Mouse (Mus musculus): Measurements from ENCODE around the gene Cpxm1. TPM values are rescaled to one million over a fixed set of nuclear protein-coding genes. Genes with fewer than 3 reads are reported as not detected.

Gene Cpxm1
- polyA plus RNA-seq (2014; fragmentation: Nextera tagmentation; extraction: Ambion mirVana), result 24.3 and 26.3 TPM in 2 replicates

- H3K36me3 ChIP-seq (ENCODE audit: control insufficient read depth, insufficient read depth, low read length), result peaks cover 4% of the 10 kb centered on the region; the same call in 1 of the 2 replicates
- H3K4me3 ChIP-seq (ENCODE audit: low read depth, low read length), result peak within 1 kb of the TSS; percentile 54
- DNase-seq (ENCODE audit: low spot score), result peak; percentile 75
- peaks cover 28% of the 10 kb centered on the region for H3K27me3 ChIP-seq (replicated peaks; ENCODE audit: control insufficient read depth, insufficient read depth, low read length)
- 2% methylated on average over 45 of the region's 53 CpGs for WGBS
- peak within 1 kb of the TSS; percentile 18 for H3K9ac ChIP-seq (ENCODE audit: low read depth, low read length)
- H3K9me3 ChIP-seq (ENCODE audit: control insufficient read depth, low read length), result no peaks in the 10 kb centered on the region
- no peaks in the 10 kb centered on the region; the same call in 1 of the 2 replicates for H3K4me1 ChIP-seq (replicated peaks; ENCODE audit: control insufficient read depth, insufficient read depth, low read length)
- ATAC-seq (replicated peaks; ENCODE audit: low FRiP score), result peak; percentile 77
- H3K27ac ChIP-seq (ENCODE audit: low read depth, low read length), result no peak within 1 kb of the TSS
- H3K4me2 ChIP-seq, result peak within 1 kb of the TSS; percentile 74
Measured at GRCm38 (mm10) chr2:130397186-130397985, at the start of gene Cpxm1. TSS of gene Cpxm1 (minus strand) at chr2:130397574.

DNA sequence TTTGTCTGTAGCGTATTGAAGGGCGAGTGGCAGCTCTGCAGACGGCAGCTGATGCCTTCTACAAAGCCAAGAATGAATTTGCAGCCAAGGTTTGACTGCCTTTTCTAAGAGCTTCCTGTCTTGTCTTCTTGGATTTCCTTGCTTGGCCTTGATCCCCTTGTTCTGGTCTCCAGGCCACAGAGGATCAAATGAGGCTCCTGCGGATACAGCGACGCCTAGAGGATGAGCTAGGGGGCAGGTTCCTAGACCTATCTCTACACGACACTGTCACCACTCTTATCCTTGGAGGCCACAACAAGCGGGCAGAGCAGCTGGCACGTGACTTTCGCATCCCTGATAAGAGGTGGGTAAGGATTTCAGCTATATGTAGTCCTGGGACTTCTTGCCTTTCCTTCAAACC lies 44.8 kb upstream of the Cpxm1 start:
- no peaks in the 10 kb centered on the region for H3K9me3 ChIP-seq (ENCODE audit: control insufficient read depth, low read length)
- H3K4me1 ChIP-seq (replicated peaks; ENCODE audit: control insufficient read depth, insufficient read depth, low read length), result peaks cover 6% of the 10 kb centered on the region; the same call in 1 of the 2 replicates
- H3K9ac ChIP-seq (ENCODE audit: low read depth, low read length), result no peak overlapping the region
- H3K4me2 ChIP-seq, result no peak overlapping the region
- H3K36me3 ChIP-seq (ENCODE audit: control insufficient read depth, insufficient read depth, low read length), result peaks cover 33% of the 10 kb centered on the region
- H3K27ac ChIP-seq (ENCODE audit: low read depth, low read length), result no peak overlapping the region
- DNase-seq (ENCODE audit: low spot score) (no peak), ATAC-seq (replicated peaks; ENCODE audit: low FRiP score) (peak; percentile 64)
- no peak overlapping the region for H3K4me3 ChIP-seq (ENCODE audit: low read depth, low read length)
- 82% methylated on average over 10 of the region's 10 CpGs for WGBS
- H3K27me3 ChIP-seq (replicated peaks; ENCODE audit: control insufficient read depth, insufficient read depth, low read length), result no peaks in the 10 kb centered on the region

DNA sequence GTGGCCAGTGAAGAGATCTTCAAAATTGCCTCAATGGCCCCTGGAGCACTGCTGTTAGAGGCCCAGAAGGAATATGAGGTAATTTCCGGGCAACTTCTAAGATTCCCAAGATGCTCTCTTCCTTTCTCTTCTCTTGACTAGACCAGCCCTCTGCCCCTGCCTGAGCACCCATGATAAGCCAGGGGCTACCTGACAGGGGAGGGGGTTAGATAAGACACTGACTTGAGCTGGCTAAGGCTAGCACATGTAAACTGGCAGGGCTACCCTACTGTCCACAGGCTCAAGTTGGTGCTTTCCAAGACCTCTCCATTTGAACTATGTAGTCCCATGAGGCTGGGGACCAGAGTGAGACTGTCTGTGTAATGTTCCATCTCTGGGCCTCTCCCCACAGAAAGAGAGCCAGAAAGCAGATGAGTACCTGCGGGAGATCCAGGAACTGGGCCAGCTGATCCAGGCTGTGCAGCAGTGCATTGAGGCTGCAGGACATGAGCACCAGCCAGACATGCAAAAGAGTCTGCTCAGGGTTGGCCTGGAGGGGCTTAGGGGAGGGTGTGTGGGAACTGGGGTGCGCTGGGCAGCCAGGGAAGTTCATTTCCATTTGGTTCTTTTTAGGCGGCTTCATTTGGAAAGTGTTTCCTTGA lies 42.6 kb upstream of the Cpxm1 start:
- H3K9me3 ChIP-seq (ENCODE audit: control insufficient read depth, low read length), result no peaks in the 10 kb centered on the region
- H3K4me3 ChIP-seq (ENCODE audit: low read depth, low read length), result no peak overlapping the region
- H3K27me3 ChIP-seq (replicated peaks; ENCODE audit: control insufficient read depth, insufficient read depth, low read length), result no peaks in the 10 kb centered on the region
- peaks cover 6% of the 10 kb centered on the region; the same call in 1 of the 2 replicates for H3K4me1 ChIP-seq (replicated peaks; ENCODE audit: control insufficient read depth, insufficient read depth, low read length)
- 86% methylated on average over 4 of the region's 4 CpGs for WGBS
- H3K36me3 ChIP-seq (ENCODE audit: control insufficient read depth, insufficient read depth, low read length), result peaks cover 33% of the 10 kb centered on the region
- no peak overlapping the region for H3K4me2 ChIP-seq
- DNase-seq (ENCODE audit: low spot score) (no peak), ATAC-seq (replicated peaks; ENCODE audit: low FRiP score) (peak; percentile 69)
- no peak overlapping the region for H3K27ac ChIP-seq (ENCODE audit: low read depth, low read length)
- H3K9ac ChIP-seq (ENCODE audit: low read depth, low read length), result no peak overlapping the region

GRCm38 (mm10) chr2:130438861-130439260 lies 41.5 kb upstream of the Cpxm1 start:
- H3K27me3 ChIP-seq (replicated peaks; ENCODE audit: control insufficient read depth, insufficient read depth, low read length), result no peaks in the 10 kb centered on the region
- WGBS, result 87% methylated on average over 3 of the region's 3 CpGs
- no peak overlapping the region for H3K4me3 ChIP-seq (ENCODE audit: low read depth, low read length)
- peaks cover 33% of the 10 kb centered on the region for H3K36me3 ChIP-seq (ENCODE audit: control insufficient read depth, insufficient read depth, low read length)
- DNase-seq (ENCODE audit: low spot score), result no peak
- H3K4me2 ChIP-seq, result no peak overlapping the region
- H3K27ac ChIP-seq (ENCODE audit: low read depth, low read length), result no peak overlapping the region
- no peak for ATAC-seq (replicated peaks; ENCODE audit: low FRiP score)
- H3K9ac ChIP-seq (ENCODE audit: low read depth, low read length), result no peak overlapping the region
- H3K4me1 ChIP-seq (replicated peaks; ENCODE audit: control insufficient read depth, insufficient read depth, low read length), result peaks cover 6% of the 10 kb centered on the region; the same call in 1 of the 2 replicates
- no peaks in the 10 kb centered on the region for H3K9me3 ChIP-seq (ENCODE audit: control insufficient read depth, low read length)

DNA sequence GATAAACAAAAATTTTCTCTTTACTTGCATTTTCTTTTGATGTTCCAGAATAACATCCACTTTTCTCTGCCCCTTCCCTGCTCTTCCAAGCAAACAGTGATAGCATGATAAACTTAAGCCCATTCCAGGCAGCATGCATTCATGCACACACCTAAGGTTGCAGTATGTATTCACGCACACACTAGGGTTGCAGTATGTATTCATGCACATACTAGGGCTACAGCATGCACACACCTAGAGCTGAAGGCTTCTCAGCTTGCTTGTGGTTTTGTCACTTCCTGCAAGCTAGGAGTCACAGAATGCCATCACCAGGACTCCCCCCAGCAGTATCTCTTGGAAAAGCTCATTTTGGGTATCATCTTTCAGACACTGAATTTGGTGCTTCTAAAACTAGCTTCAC lies 39.4 kb upstream of the Cpxm1 start:
- ATAC-seq (replicated peaks; ENCODE audit: low FRiP score), result no peak
- H3K36me3 ChIP-seq (ENCODE audit: control insufficient read depth, insufficient read depth, low read length), result peaks cover 19% of the 10 kb centered on the region
- H3K4me1 ChIP-seq (replicated peaks; ENCODE audit: control insufficient read depth, insufficient read depth, low read length), result peaks cover 6% of the 10 kb centered on the region; the same call in 1 of the 2 replicates
- no peak overlapping the region for H3K27ac ChIP-seq (ENCODE audit: low read depth, low read length)
- no peak for DNase-seq (ENCODE audit: low spot score)
- H3K4me3 ChIP-seq (ENCODE audit: low read depth, low read length), result no peak overlapping the region
- H3K27me3 ChIP-seq (replicated peaks; ENCODE audit: control insufficient read depth, insufficient read depth, low read length), result no peaks in the 10 kb centered on the region
- no peaks in the 10 kb centered on the region for H3K9me3 ChIP-seq (ENCODE audit: control insufficient read depth, low read length)
- WGBS, result 92% methylated on average over 1 of the region's 1 CpGs
- H3K4me2 ChIP-seq, result no peak overlapping the region
- no peak overlapping the region for H3K9ac ChIP-seq (ENCODE audit: low read depth, low read length)

- H3K4me2 ChIP-seq, result no peak overlapping the region
- DNase-seq (ENCODE audit: low spot score) (no peak), ATAC-seq (replicated peaks; ENCODE audit: low FRiP score) (peak; percentile 40)
- WGBS, result 29% methylated on average over 4 of the region's 4 CpGs
- H3K4me3 ChIP-seq (ENCODE audit: low read depth, low read length), result no peak overlapping the region
- H3K4me1 ChIP-seq (replicated peaks; ENCODE audit: control insufficient read depth, insufficient read depth, low read length), result 0 out of 2 replicates have a peak, but pooled peaks cover 3% of the 10 kb centered on the region
- no peaks in the 10 kb centered on the region for H3K27me3 ChIP-seq (replicated peaks; ENCODE audit: control insufficient read depth, insufficient read depth, low read length)
- no peak overlapping the region for H3K27ac ChIP-seq (ENCODE audit: low read depth, low read length)
- H3K9me3 ChIP-seq (ENCODE audit: control insufficient read depth, low read length), result no peaks in the 10 kb centered on the region
- H3K36me3 ChIP-seq (ENCODE audit: control insufficient read depth, insufficient read depth, low read length), result no peaks in the 10 kb centered on the region
- no peak overlapping the region for H3K9ac ChIP-seq (ENCODE audit: low read depth, low read length)
Measured at GRCm38 (mm10) chr2:130433152-130433551, 35.8 kb upstream of the Cpxm1 start.

DNA sequence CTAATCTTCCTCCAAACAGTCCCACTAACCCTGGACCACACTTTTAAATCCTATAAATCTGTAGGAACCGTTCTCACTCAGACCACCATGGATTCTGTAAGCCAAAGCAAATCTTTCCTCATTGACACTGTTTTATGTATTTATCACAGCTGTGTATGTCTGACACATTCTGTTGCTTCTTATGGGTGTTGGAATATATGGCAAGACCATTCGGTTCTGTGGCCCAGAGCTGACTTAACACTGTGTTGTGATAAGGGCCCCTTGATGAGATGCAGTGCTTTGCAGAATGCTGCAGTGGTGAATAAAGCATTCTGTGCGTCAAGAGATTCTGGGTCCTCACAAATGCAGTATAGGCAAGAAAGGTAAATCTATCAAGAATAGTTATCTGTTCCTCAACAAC lies 34.8 kb upstream of the Cpxm1 start:
- Histone ChIP-seq H3K4me1 (replicated peaks; ENCODE audit: control insufficient read depth, insufficient read depth, low read length) (0 out of 2 replicates have a peak, but pooled peaks cover 3% of the 10 kb centered on the region), H3K27ac (ENCODE audit: low read depth, low read length) (no peak overlapping the region), H3K9ac (ENCODE audit: low read depth, low read length) (no peak overlapping the region), H3K36me3 (ENCODE audit: control insufficient read depth, insufficient read depth, low read length) (no peaks in the 10 kb centered on the region), H3K4me3 (ENCODE audit: low read depth, low read length) (no peak overlapping the region), H3K4me2 (no peak overlapping the region), H3K9me3 (ENCODE audit: control insufficient read depth, low read length) (no peaks in the 10 kb centered on the region), H3K27me3 (replicated peaks; ENCODE audit: control insufficient read depth, insufficient read depth, low read length) (no peaks in the 10 kb centered on the region)
- DNase-seq (ENCODE audit: low spot score) (no peak), ATAC-seq (replicated peaks; ENCODE audit: low FRiP score) (no peak)
- 83% methylated on average over 3 of the region's 3 CpGs for WGBS

GRCm38 (mm10) chr2:130430484-130430883 lies 33.1 kb upstream of the Cpxm1 start:
- no peaks in the 10 kb centered on the region for H3K27me3 ChIP-seq (replicated peaks; ENCODE audit: control insufficient read depth, insufficient read depth, low read length)
- H3K4me3 ChIP-seq (ENCODE audit: low read depth, low read length), result no peak overlapping the region
- H3K4me1 ChIP-seq (replicated peaks; ENCODE audit: control insufficient read depth, insufficient read depth, low read length), result peaks cover 3% of the 10 kb centered on the region; the same call in 1 of the 2 replicates
- H3K36me3 ChIP-seq (ENCODE audit: control insufficient read depth, insufficient read depth, low read length), result no peaks in the 10 kb centered on the region
- ATAC-seq (replicated peaks; ENCODE audit: low FRiP score) (no peak), DNase-seq (ENCODE audit: low spot score) (no peak)
- 74% methylated on average over 3 of the region's 3 CpGs for WGBS
- no peak overlapping the region for H3K27ac ChIP-seq (ENCODE audit: low read depth, low read length)
- no peak overlapping the region for H3K9ac ChIP-seq (ENCODE audit: low read depth, low read length)
- no peaks in the 10 kb centered on the region for H3K9me3 ChIP-seq (ENCODE audit: control insufficient read depth, low read length)
- H3K4me2 ChIP-seq, result no peak overlapping the region

Data from liver, embryonic 11.5 days (tissue).